Comparison of ENCODE assay signal across 8 mouse cellular contexts in genomic region chr8:117335423-117335822, GRCm38 (mm10).
A peak's percentile ranks its signal among the peaks of the same experiment; 100 is the strongest.
DNase-seq lines count a peak whose midpoint lies in the region; ATAC-seq and TF ChIP-seq lines count a peak whose summit lies in the region.

No protein-coding gene starts in this region.

- H3K4me1 ChIP-seq in CH12.LX (ENCODE audit: control insufficient read depth in 1 of 2, insufficient read depth in 2 of 2): peaks cover 57 to 94% of the 10 kb centered on the region in 2 experiments

- in situ Hi-C loops in CH12.LX (cut with MboI; ENCODE audit: low pct_ligation_motif_present, low pct_unique_long_range_greater_than_20kb, low sequenced_read_pairs): no loop called here

- no peak overlapping the region for H3K9ac ChIP-seq in CH12.LX (ENCODE audit: insufficient read depth, low read depth)

- TF ChIP-seq EP300 in CH12.LX (IDR thresholded peaks at IDR 0.05; ENCODE audit: low read length): no peak

- ATAC-seq in frontal cortex, adult (ENCODE audit: low TSS enrichment): no peak
- ATAC-seq in inflammation-experienced regulatory T-cells, adult 6 months: no peak

- 0 out of 2 replicates have a peak, but pooled peaks cover 7% of the 10 kb centered on the region for H3K79me2 ChIP-seq in CH12.LX (replicated peaks; ENCODE audit: control insufficient read depth, extremely low read depth, insufficient read depth, poor library complexity, severe bottlenecking)

- peaks cover 3% of the 10 kb centered on the region for H3K9me3 ChIP-seq in CH12.LX (replicated peaks; ENCODE audit: low read length)

- TF ChIP-seq RAD21 in CH12.LX (IDR thresholded peaks at IDR 0.05; ENCODE audit: low read depth, low read length): no peak

- peak overlapping the region in 2 of 3 experiments; percentile 6 to 8 for H3K4me3 ChIP-seq in CH12.LX (replicated peaks in 1 of 3; ENCODE audit: low read depth in 2 of 3, low read length in 2 of 3, poor library complexity in 1 of 3)

- dilution Hi-C loops in CH12.LX (cut with MboI; ENCODE audit: extremely low pct_ligation_motif_present, extremely low pct_unique_long_range_greater_than_20kb, low sequenced_read_pairs): no loop called here

- H3K27me3 ChIP-seq in CH12.LX (replicated peaks): no peaks in the 10 kb centered on the region

- peaks cover 0 to 7% of the 10 kb centered on the region in 2 experiments for H3K36me3 ChIP-seq in CH12.LX (replicated peaks in 1 of 2; ENCODE audit: control insufficient read depth in 1 of 2, insufficient read depth in 1 of 2, low read length in 1 of 2)

- peak overlapping the region; percentile 38 for H3K4me2 ChIP-seq in CH12.LX (ENCODE audit: insufficient read depth, low read depth, poor library complexity, severe bottlenecking)

- no peak for TF ChIP-seq POLR2A in CH12.LX (IDR thresholded peaks at IDR 0.05; ENCODE audit: low read depth, low read length)

- intact Hi-C loops in gastrocnemius, postnatal 36 days (cut with DNase I): no loop called here

- no peak for TF ChIP-seq CTCF in CH12.LX (conservative IDR thresholded peaks at IDR 0.05 in 1 of 2, IDR thresholded peaks at IDR 0.05 in 1 of 2; ENCODE audit: low read depth in 2 of 2, low read length in 2 of 2)

- peak overlapping the region; percentile 64 for H3K27ac ChIP-seq in CH12.LX (ENCODE audit: insufficient read depth, low read depth)

- peak; percentile 54 for DNase-seq in gastrocnemius, postnatal 25 days
- no peak for DNase-seq in gastrocnemius, postnatal 36 days
- DNase-seq in CH12.LX (ENCODE audit: extremely low read depth) (no peak), liver (peak; percentile 45)
- peak; percentile 75 for DNase-seq in fibroblast of lung, adult 2 months (ENCODE audit: low read depth)
- DNase-seq in ovary, adult 18-20 months (ENCODE audit: low spot score): no peak

TF ChIP-seq in CH12.LX, 34 proteins besides CTCF, POLR2A, EP300 and RAD21:
- TF ChIP-seq PAX5 (IDR thresholded peaks at IDR 0.05; ENCODE audit: low read length): no peak
- no peak for TF ChIP-seq ZKSCAN1 (IDR thresholded peaks at IDR 0.05; ENCODE audit: borderline replicate concordance, low read depth, low read length)
- no peak for TF ChIP-seq HCFC1 (IDR thresholded peaks at IDR 0.05; ENCODE audit: low read depth, low read length)

Comparison
In these comparisons a context has a peak if more than half of its experiments do, and no peak if none do; other contexts are left out.
1. DNase-seq: peak in gastrocnemius, postnatal 25 days (single experiment), fibroblast of lung, adult 2 months (single experiment) and liver (single experiment); none in gastrocnemius, postnatal 36 days (0 of 2), CH12.LX (single experiment) and ovary, adult 18-20 months (single experiment).